Mouse (Mus musculus) right cerebral cortex, adult 18-20 months (tissue): ENCODE measurements at regions not wholly inside any gene's neighbourhood (a gene's known extent, or its start where the extent isn't known, plus 50 kb on each side); places are given as distances from the start of the nearest gene placed in this dataset.
A peak's percentile ranks its signal among the peaks of the same experiment; 100 is the strongest.

Experiments
- DNase-seq: peaks from one replicate; pipeline ENCODE4 v3.0.0; 2022; ENCODE audit warnings: mixed read lengths

DNA sequence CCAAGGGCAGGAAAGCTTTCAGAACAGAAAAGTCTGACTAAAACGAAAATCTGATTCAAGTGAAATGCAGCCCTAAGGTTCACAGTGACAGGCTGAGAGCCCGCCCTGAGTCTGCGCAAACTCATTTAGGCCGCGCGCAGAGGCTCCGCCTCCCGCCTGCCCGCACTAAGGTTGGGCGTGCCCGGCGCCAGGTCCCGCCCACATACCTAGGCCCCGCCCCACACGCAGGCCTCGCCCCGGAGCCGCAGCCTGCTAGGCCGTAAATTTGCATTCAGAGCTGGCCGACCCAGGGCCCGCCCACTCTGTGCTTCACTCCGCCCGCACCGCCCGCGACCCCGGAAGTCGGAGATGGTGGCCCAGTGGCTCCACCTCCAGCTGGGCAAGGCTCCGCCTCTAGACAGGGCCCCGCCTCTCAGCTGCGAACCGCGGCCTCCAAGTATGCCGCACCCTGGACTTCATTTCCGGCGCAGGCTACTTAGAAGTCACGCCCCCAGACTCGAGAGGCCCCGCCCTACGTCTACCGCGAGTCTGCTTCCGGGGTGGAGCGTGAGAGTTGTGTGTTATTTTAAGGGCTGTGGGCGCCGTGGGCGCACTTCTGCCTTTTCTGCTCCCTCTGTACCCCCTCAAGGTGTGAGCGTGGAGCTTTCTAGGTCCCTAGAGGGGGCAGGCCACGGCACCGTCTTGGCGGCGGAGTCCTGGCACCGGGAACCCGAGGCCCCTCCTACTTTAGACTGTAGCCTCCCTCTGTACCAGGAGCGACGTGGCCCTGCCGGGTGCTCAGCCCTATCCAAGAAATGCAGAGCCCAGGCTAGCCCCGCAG, 52.3 kb upstream of the Wnt7b start:
- DNase-seq: peak; percentile 100

GRCm38 (mm10) chr15:85635425-85635824, 53.2 kb upstream of the Wnt7b start:
- DNase-seq: no peak

DNA sequence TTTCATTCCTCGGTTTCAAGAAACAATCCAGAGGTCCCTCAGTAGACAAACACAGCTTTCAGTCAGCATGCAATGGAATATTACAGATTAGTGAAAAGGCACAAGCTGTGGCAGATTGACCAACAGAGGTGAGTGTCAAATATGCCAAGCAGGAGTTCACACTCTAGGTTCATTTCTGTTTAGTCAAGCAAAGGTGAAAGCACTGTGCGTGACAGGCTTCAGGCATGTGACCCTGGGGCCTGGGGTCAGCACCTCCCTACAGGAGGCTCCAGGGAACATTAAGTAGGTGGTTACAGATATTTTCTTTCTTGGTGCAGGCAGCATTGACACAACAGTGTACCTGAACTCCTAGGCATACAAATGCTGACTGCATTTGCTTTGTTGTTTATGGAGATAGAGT, 57.3 kb upstream of the Wnt7b start:
- DNase-seq: no peak

- no peak for DNase-seq
Observed at GRCm38 (mm10) chr15:85641120-85642080, 59.1 kb upstream of the Wnt7b start.

DNA sequence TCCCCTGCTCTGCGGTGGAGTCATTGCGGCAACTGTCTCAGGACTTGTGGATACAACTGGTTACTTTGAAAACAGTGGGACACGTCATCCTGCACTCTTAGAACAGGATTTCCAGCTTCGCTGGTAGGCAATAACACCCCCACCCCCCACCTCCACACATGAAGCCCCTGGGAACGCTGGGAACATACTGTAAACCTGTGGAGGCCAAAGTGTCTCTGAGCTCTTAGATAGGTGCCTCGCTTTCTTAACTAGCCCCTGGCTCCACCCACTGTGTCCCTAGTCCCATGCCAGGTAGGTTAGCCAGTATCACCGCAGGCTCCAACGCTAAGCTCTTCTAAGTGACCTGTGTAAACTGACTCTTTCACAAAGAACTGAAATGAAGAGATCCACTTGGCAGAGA, 63.1 kb upstream of the Wnt7b start:
- no peak for DNase-seq

GRCm38 (mm10) chr15:85645971-85646638, 63.8 kb upstream of the Wnt7b start:
- DNase-seq: peak; percentile 47

DNA sequence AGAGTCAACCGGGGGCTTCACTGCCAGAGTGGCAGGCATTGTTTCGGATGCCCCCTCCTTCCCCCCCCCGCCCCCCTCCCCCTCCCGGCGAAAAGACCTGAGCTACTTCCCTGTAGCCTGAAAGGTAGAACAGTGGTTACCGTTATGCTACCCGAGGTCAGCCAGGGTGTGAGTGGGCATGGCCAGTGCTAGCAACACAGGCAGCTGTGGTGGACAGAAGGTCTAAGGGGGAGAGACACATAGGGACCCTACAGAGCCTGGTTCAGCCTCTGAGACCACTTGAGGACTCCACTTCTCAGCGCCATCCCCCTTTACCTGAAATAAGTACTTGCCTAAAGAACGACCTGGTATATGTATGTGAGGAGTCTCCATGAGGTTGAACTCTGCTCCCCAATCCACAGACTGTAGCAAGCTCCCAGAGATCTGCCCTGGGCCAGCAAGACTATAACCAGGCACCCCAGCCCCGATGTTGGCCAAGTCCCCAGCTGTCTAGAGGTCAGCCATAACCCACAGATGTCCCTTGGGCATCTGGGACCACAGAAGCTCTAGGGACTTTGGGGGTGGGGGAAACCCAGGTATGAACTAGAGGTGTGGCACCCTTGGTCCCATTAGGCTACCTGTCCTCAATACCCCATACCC, 64.5 kb upstream of the Wnt7b start:
- DNase-seq: no peak

DNA sequence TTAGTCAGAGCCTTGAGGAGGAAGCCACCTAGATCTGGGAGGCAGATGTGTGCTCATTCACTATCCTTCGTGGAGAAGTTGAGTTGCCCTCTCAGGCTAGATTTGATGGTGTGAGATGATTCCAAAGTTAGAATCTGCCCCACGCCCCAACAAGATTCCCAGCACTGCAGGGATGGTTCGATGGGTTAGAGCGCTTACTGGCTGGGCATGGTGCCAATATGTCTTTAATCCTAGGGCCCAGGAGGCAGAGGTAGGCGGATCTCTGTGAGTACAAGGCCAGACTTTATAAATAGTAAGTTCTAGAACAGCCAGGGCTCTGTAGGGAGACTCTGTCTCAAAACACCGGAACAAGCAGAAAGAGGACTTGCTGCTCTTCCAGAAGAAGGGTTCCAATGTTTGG, 65.3 kb upstream of the Wnt7b start:
- peak; percentile 55 for DNase-seq

DNA sequence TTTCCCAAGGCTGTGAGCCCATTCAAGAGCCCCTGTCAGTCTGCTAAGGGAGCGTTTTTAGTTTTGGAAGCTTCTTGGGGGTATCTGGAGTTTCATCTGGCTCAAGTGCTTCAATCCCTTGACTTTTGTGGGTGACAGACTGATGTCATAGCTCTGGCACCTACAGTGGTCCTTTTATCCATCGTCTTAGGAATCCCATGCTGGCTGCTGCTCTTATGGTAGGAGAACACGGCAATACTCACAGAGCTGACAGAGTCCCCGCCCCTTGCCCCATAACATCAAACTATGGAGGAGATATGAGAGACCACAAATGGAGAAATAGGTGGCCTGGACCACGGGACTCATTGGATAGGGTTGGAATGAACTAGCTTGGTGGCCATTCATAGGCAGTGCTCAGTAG, 68.0 kb upstream of the Wnt7b start:
- no peak for DNase-seq

- DNase-seq: no peak
Observed at GRCm38 (mm10) chr15:85651718-85652420, 69.6 kb upstream of the Wnt7b start.

GRCm38 (mm10) chr15:85652431-85652830, 70.2 kb upstream of the Wnt7b start:
- DNase-seq: no peak

GRCm38 (mm10) chr15:85652871-85653337, 70.6 kb upstream of the Wnt7b start:
- no peak for DNase-seq

DNA sequence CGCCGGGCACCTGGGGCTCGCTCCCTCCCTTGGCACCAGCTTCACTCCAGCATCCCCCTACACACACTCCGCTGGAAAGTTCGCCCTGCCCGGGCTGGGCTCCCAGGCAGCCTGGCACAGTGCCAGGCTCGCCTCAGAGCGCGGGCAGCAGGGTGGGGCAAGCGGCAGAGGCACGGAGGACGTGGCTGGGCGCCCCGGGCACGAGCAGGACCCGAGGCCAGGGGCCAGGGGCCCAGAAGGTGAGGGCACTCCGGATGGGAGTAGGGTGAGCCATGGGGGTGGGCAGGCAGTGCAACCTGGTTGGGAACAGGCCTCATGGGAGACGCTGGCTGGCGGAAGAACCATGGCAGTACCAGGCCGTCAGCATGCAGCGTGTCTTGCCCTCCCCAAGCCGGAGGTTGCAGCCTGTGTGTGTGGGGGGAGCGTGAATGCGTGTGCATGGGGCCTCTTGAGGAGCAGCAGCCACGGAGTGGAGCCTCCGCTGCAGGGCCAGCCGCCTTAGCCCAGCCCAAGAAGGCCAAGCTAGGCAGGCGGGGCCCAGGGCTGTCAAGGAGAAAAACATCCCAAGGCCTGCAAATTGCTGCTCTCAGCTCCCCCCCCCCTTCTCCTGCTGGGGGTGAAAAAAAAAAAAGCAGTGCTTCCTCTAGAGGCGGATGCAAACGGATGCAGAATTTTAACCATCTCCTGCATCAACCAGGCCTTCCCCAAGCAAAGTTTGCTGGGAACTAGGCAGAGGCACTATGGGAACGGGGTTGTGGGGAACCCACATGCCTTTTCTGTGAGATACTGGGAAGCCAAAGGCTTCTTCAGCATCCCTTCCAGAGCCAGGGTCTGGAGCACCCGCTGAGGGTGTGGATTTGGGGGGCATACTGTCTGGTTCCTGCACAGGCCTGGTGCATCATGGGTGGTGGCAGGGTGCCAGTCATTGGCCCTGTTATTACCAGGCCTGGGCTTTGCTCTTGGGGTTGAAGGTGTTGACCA, 71.4 kb upstream of the Wnt7b start:
- peak; percentile 79 for DNase-seq

DNA sequence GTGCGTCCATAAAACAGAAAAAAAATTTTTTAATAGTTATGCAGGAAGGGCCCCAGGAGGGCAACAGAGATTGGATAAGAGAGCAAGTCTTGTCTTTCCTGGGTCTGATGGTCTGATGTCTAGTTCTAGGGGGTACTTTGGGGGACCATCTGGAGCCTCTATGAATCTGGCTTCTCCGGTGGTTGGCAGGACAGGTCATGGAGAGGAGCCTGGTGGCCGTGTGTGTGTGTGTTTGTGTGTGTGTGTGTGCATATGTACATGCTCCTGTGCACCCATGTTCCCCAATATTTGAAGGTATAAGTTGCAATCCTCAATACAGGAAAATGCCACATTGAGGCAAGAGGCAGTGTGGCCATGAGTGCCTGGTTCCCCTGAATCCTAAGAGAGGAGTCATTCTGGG, 72.5 kb upstream of the Wnt7b start:
- DNase-seq: no peak

- no peak for DNase-seq
Observed at GRCm38 (mm10) chr15:85655751-85656167, 73.5 kb upstream of the Wnt7b start.

- DNase-seq: no peak
Observed at GRCm38 (mm10) chr15:85656852-85657251, 74.6 kb upstream of the Wnt7b start.

- DNase-seq: no peak
Observed at GRCm38 (mm10) chr15:85657441-85657989, 75.2 kb upstream of the Wnt7b start.

DNA sequence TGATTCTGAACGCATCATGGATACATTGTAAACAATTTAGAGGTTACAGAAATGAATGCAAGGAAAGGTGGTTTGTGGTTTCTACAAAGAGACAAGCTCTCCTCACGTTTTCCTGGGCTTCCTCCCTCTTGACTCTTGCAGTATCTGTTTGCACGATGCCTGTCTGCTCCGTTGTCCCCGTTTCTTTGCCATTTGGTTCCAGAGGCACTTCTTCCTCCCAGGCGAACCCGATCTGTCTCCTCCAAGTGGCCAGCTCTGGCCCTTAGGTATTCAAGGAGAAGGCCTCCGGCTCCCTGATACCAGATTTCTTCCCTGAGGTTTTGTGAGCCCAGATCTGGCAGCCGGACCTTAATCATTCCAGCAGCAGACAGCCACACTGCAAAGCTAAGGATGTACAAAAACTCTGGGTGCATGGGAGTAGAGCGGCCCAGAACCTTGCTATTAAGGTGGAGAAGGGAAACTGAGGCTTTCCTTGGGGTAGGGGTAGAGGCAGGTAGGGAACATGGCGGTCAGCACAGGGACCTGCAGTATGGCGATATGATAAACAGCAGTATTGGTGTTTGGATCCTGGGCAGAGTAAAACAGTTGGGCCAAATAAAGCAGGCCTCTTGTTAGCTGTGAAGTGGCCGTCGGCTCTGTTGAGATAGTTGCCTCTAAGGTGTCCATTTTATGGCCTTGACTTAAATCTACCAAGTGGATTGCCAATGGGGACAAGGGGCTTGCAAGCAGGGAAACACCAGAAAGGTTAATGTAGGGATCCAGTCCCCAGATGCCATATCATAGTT, 76.0 kb upstream of the Wnt7b start:
- no peak for DNase-seq
